Mouse (Mus musculus) myocyte (in vitro differentiated cells): ENCODE measurements around the gene Prrc2a. TPM values are rescaled to one million over a fixed set of nuclear protein-coding genes. Genes with fewer than 3 reads are reported as not detected.
A peak's percentile ranks its signal among the peaks of the same experiment; 100 is the strongest.

Experiments used
- H3K27me3 ChIP-seq: one replicate; pipeline ENCODE4 v1.6.1; 2011; ENCODE audit not compliant: control insufficient read depth, insufficient read depth, insufficient read length
- H3K36me3 ChIP-seq: one replicate; pipeline ENCODE4 v1.6.1; 2011; ENCODE audit not compliant: control insufficient read depth, insufficient read depth
- H3K4me2 ChIP-seq: one replicate; pipeline ENCODE4 v1.6.1; 2011; ENCODE audit warnings: low read depth, control low read depth
- H3K4me3 ChIP-seq: one replicate; pipeline ENCODE4 v1.5.1; 2011; ENCODE audit warnings: mild to moderate bottlenecking, control low read depth, moderate library complexity
- H3K79me2 ChIP-seq: one replicate; pipeline ENCODE4 v1.6.1; 2011; ENCODE audit not compliant: control insufficient read depth, insufficient read depth
- H3ac ChIP-seq: one replicate; pipeline ENCODE4 v1.6.1; 2011; ENCODE audit not compliant: control insufficient read depth, insufficient read length
- CEBPB ChIP-seq: IDR thresholded peaks from 2 replicates; pipeline ENCODE4 v1.6.1; 2011; ENCODE audit warnings: mild to moderate bottlenecking, moderate library complexity; ENCODE audit not compliant: poor library complexity, insufficient read depth, severe bottlenecking
- E2F4 ChIP-seq: IDR thresholded peaks from one replicate; pipeline ENCODE4 v1.6.1; 2011; ENCODE audit warnings: mild to moderate bottlenecking, control low read depth, moderate library complexity; ENCODE audit not compliant: insufficient read depth
- MAX ChIP-seq: IDR thresholded peaks from one replicate; pipeline ENCODE4 v1.6.1; 2011; ENCODE audit warnings: low read depth, mild to moderate bottlenecking, control low read depth
- MYOD1 ChIP-seq, 3 experiments: IDR thresholded peaks; one replicate each; pipeline ENCODE4 v1.6.1; 2011; ENCODE audit warnings: control low read depth in 2 of 3, low read depth in 2 of 3, mild to moderate bottlenecking in 2 of 3, moderate library complexity in 1 of 3; ENCODE audit not compliant: insufficient read length in 2 of 3, control insufficient read depth in 1 of 3
- MYOG ChIP-seq, 3 experiments: IDR thresholded peaks; one replicate each; pipeline ENCODE4 v1.6.1; 2011; ENCODE audit warnings: control low read depth in 2 of 3, low read depth in 2 of 3, mild to moderate bottlenecking in 2 of 3; ENCODE audit not compliant: insufficient read length in 2 of 3, control insufficient read depth in 1 of 3, insufficient read depth in 1 of 3
- POLR2A ChIP-seq: IDR thresholded peaks from one replicate; pipeline ENCODE4 v1.6.1; 2011; ENCODE audit warnings: low read depth, mild to moderate bottlenecking, control low read depth, moderate library complexity; ENCODE audit not compliant: insufficient read length
- POLR2AphosphoS2 ChIP-seq: IDR thresholded peaks from one replicate; pipeline ENCODE4 v1.6.1; 2011; ENCODE audit warnings: low read depth, control low read depth; ENCODE audit not compliant: insufficient read length
- REST ChIP-seq: IDR thresholded peaks from one replicate; pipeline ENCODE4 v1.6.1; 2011; ENCODE audit warnings: mild to moderate bottlenecking, control low read depth, moderate library complexity; ENCODE audit not compliant: insufficient read depth, insufficient read length
- SRF ChIP-seq: IDR thresholded peaks from one replicate; pipeline ENCODE4 v1.6.1; 2011; ENCODE audit warnings: low read depth; ENCODE audit not compliant: control insufficient read depth, insufficient read length
- TCF12 ChIP-seq: IDR thresholded peaks from one replicate; pipeline ENCODE4 v1.6.1; 2011; ENCODE audit warnings: mild to moderate bottlenecking, control low read depth; ENCODE audit not compliant: poor library complexity, insufficient read depth, severe bottlenecking
- TCF3 ChIP-seq: IDR thresholded peaks from one replicate; pipeline ENCODE4 v1.6.1; 2011; ENCODE audit warnings: low read depth, control low read depth; ENCODE audit not compliant: insufficient read length
- USF1 ChIP-seq: IDR thresholded peaks from one replicate; pipeline ENCODE4 v1.6.1; 2011; ENCODE audit warnings: low read depth, mild to moderate bottlenecking, control low read depth, moderate library complexity
- polyA plus RNA-seq: library from polyadenylated mRNA; unstranded; fragments of >200 nt; fragmentation: generic; extraction: Trizol; gene quantifications from one replicate; pipeline ENCODE4 v1.2.1, GENCODE M21; 2012; ENCODE audit warnings: missing spikeins

Prrc2a gene
- polyA plus RNA-seq, 1 experiment: 153 TPM

DNA sequence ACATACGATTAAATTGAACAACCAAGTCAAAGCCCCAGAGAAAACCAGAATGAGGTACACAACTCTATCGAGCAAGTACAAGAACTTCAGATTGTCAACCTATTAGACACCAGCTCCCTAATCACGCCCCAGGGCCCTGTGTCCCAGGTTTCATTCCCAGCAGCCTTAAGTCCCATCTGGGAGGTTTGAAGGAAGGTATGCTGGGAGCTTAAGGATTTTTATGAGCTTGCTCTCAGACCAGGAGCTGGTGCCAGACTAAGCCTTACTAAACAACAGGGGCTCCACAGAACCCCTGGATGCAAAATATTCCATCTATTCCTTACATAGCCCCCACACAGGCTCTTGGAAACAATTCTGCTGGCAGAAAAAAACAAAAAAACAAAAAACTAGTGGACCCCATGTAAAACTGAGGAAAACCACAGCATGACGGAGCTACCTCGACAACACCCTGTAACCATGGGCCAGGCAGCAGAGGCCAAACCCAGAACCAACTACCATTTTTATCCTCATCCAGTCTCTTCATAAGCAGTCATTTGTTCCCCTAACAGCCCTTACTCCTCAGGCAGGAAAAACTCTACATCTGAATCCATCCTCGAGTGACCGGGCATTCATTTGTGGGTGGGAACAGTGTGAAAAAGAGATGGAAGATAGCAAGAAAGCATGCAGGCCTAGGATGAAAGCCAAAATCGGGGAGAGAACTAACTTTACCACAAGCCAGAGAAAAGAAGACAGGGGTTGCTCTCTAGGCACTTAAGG, 1.2 kb downstream of the Prrc2a start:
- Histone ChIP-seq H3K27me3 (no peaks in the 10 kb centered on the region), H3K4me3 (peak overlapping the region; percentile 83), H3K79me2 (peaks cover 61% of the 10 kb centered on the region), H3K4me2 (peak overlapping the region; percentile 93), H3K36me3 (peaks cover 24% of the 10 kb centered on the region), H3ac (peak overlapping the region; percentile 55)
- TF ChIP-seq E2F4: no peak
- no peak for TF ChIP-seq MYOG (IDR thresholded peaks at IDR 0.05; ENCODE audit: control insufficient read depth in 1 of 3, insufficient read depth in 1 of 3, insufficient read length in 2 of 3, low read depth in 2 of 3)
- no peak for TF ChIP-seq TCF3
- TF ChIP-seq MAX: no peak
- TF ChIP-seq MYOD1 (IDR thresholded peaks at IDR 0.05; ENCODE audit: control insufficient read depth in 1 of 3, insufficient read length in 2 of 3, low read depth in 2 of 3): no peak
- no peak for TF ChIP-seq POLR2AphosphoS2
- no peak for TF ChIP-seq REST
- no peak for TF ChIP-seq SRF
- no peak for TF ChIP-seq TCF12
- TF ChIP-seq POLR2A: no peak
- TF ChIP-seq USF1: no peak
- no peak for TF ChIP-seq CEBPB

DNA sequence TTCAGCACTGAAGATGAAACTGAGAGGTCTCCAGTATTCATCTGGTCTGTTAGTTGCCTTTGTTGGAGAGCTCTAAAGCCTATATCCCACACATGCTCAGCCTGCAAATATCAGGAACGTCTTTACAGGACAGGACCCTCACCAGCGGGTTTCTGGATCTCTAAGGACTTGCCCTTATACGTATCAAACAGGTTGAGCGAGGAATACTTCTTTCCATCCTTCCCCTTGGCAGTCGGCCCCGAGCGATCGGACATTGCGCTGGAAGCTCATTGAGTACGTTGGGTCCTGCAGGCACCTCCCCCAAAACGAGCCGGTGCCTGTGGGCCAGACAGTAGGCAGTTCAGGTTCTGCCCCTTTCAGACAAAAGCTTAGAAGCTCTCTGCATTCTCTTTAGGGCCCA, 2.0 kb downstream of the Prrc2a start:
- H3K36me3 ChIP-seq: peaks cover 31% of the 10 kb centered on the region
- TF ChIP-seq POLR2AphosphoS2 (no peak), REST (no peak), USF1 (no peak), CEBPB (no peak), MAX (no peak), MYOD1 (IDR thresholded peaks at IDR 0.05; ENCODE audit: control insufficient read depth in 1 of 3, insufficient read length in 2 of 3, low read depth in 2 of 3) (no peak), E2F4 (no peak)

DNA sequence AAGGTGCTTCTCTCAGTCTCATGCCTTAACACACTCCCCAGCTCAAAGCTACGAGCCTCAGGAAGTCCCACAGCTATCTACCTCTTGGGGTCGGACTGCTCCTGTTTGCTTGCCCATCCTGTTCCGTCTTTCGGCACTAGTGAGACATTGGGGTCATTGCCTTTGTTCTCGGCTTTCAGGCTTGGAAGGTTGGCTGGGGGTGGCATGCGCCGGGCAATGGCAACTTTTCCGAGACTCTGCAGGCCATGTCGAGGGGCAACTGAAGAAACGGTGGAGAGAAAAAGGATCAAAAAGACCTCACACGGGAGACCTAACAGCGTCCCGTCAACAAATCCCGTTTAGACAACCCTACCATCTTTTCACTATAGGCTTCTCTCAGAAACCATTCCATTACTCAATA, 2.6 kb downstream of the Prrc2a start:
- no peak overlapping the region for H3ac ChIP-seq
- peak overlapping the region; percentile 93 for H3K4me2 ChIP-seq
- no peak for TF ChIP-seq POLR2AphosphoS2
- no peak for TF ChIP-seq MAX
- no peak for TF ChIP-seq E2F4
- no peak for TF ChIP-seq TCF12
- no peak for TF ChIP-seq MYOG (IDR thresholded peaks at IDR 0.05; ENCODE audit: control insufficient read depth in 1 of 3, insufficient read depth in 1 of 3, insufficient read length in 2 of 3, low read depth in 2 of 3)
- no peak for TF ChIP-seq REST
- no peak for TF ChIP-seq SRF
- no peak for TF ChIP-seq POLR2A
- TF ChIP-seq TCF3: no peak
- no peak for TF ChIP-seq USF1
- TF ChIP-seq MYOD1 (IDR thresholded peaks at IDR 0.05; ENCODE audit: control insufficient read depth in 1 of 3, insufficient read length in 2 of 3, low read depth in 2 of 3): no peak
- no peak for TF ChIP-seq CEBPB
- peaks cover 37% of the 10 kb centered on the region for H3K36me3 ChIP-seq
- no peaks in the 10 kb centered on the region for H3K27me3 ChIP-seq
- H3K79me2 ChIP-seq: peaks cover 68% of the 10 kb centered on the region
- H3K4me3 ChIP-seq: peak overlapping the region; percentile 83

More for the DNA sequence above, 2.0 kb downstream of the Prrc2a start:
- Histone ChIP-seq H3K4me3 (peak overlapping the region; percentile 83), H3K79me2 (peaks cover 62% of the 10 kb centered on the region), H3K27me3 (no peaks in the 10 kb centered on the region), H3K4me2 (peak overlapping the region; percentile 93), H3ac (no peak overlapping the region)

- H3K4me2 ChIP-seq: no peak overlapping the region
Observed at GRCm38 (mm10) chr17:35161421-35161820, 3.3 kb downstream of the Prrc2a start.

GRCm38 (mm10) chr17:35159638-35160037, 5.1 kb downstream of the Prrc2a start:
- H3ac ChIP-seq: no peak overlapping the region
- peaks cover 44% of the 10 kb centered on the region for H3K36me3 ChIP-seq
- H3K27me3 ChIP-seq: no peaks in the 10 kb centered on the region
- no peak overlapping the region for H3K4me2 ChIP-seq
- H3K79me2 ChIP-seq: peaks cover 62% of the 10 kb centered on the region
- no peak for TF ChIP-seq E2F4
- TF ChIP-seq USF1: no peak
- no peak for TF ChIP-seq REST
- peak; percentile 10 for TF ChIP-seq POLR2AphosphoS2
- no peak for TF ChIP-seq MYOD1 (IDR thresholded peaks at IDR 0.05; ENCODE audit: control insufficient read depth in 1 of 3, insufficient read length in 2 of 3, low read depth in 2 of 3)
- H3K4me3 ChIP-seq: no peak overlapping the region

More at GRCm38 (mm10) chr17:35161421-35161820, 3.3 kb downstream of the Prrc2a start:
- Histone ChIP-seq H3K36me3 (peaks cover 39% of the 10 kb centered on the region), H3K79me2 (peaks cover 67% of the 10 kb centered on the region), H3K4me3 (peak overlapping the region; percentile 83), H3K27me3 (no peaks in the 10 kb centered on the region), H3ac (no peak overlapping the region)
- no peak for TF ChIP-seq TCF12
- TF ChIP-seq USF1: no peak
- no peak for TF ChIP-seq REST
- TF ChIP-seq POLR2A: no peak
- TF ChIP-seq MAX: no peak
- TF ChIP-seq TCF3: no peak
- no peak for TF ChIP-seq MYOG (IDR thresholded peaks at IDR 0.05; ENCODE audit: control insufficient read depth in 1 of 3, insufficient read depth in 1 of 3, insufficient read length in 2 of 3, low read depth in 2 of 3)
- no peak for TF ChIP-seq SRF
- TF ChIP-seq CEBPB: no peak
- no peak for TF ChIP-seq E2F4
- no peak for TF ChIP-seq MYOD1 (IDR thresholded peaks at IDR 0.05; ENCODE audit: control insufficient read depth in 1 of 3, insufficient read length in 2 of 3, low read depth in 2 of 3)
- no peak for TF ChIP-seq POLR2AphosphoS2
